Comparison of ENCODE assay signal across 9 mouse cellular contexts in genomic region chr13:52879918-52880317, GRCm38 (mm10). TPM values are rescaled to one million over a fixed set of nuclear protein-coding genes. Genes with fewer than 3 reads are reported as not detected.
DNase-seq lines count a peak whose midpoint lies in the region; ATAC-seq and TF ChIP-seq lines count a peak whose summit lies in the region.
"Had no signal": no experiment of that assay in that cellular context is flagged by ENCODE, and none has a peak within 500 bp of the region (broad histone marks: within the 10 kb centered on the region; RNA-seq: fewer than 3 reads in every experiment).

No protein-coding gene starts in this region.

- H3K4me2 ChIP-seq in stomach, postnatal 0 days (replicated peaks; ENCODE audit: low read depth): no peak overlapping the region
- H3K4me2 ChIP-seq in intestine, postnatal 0 days (replicated peaks; ENCODE audit: low read depth): no peak overlapping the region

- no peak for TF ChIP-seq EP300 in stomach, postnatal 0 days (optimal IDR thresholded peaks at IDR 0.05)

- ATAC-seq in stomach, postnatal 0 days (ENCODE audit: low FRiP score, low TSS enrichment): peak; percentile 53; the same call in 1 of the 2 replicates
- no peak for ATAC-seq in intestine, postnatal 0 days

- no peaks in the 10 kb centered on the region for H3K4me1 ChIP-seq in stomach, postnatal 0 days (replicated peaks; ENCODE audit: control insufficient read depth, insufficient read depth)
- H3K4me1 ChIP-seq in intestine, postnatal 0 days (replicated peaks; ENCODE audit: control insufficient read depth, insufficient read depth, low read length): no peaks in the 10 kb centered on the region

- no peaks in the 10 kb centered on the region for H3K27me3 ChIP-seq in stomach, postnatal 0 days (ENCODE audit: control insufficient read depth, insufficient read depth, low read length)
- H3K27me3 ChIP-seq in intestine, postnatal 0 days (replicated peaks; ENCODE audit: control insufficient read depth, insufficient read depth, low read length): no peaks in the 10 kb centered on the region

- peak overlapping the region; percentile 87 for H3K27ac ChIP-seq in stomach, postnatal 0 days (replicated peaks)
- no peak overlapping the region for H3K27ac ChIP-seq in intestine, postnatal 0 days (ENCODE audit: low read depth, low read length)

- TF ChIP-seq CTCF in stomach, postnatal 0 days (IDR thresholded peaks at IDR 0.05; ENCODE audit: low read depth): no peak
- TF ChIP-seq CTCF in intestine, postnatal 0 days (IDR thresholded peaks at IDR 0.05; ENCODE audit: low read depth): no peak

- no peak overlapping the region for H3K4me3 ChIP-seq in stomach, postnatal 0 days (ENCODE audit: low read depth, low read length)
- no peak overlapping the region for H3K4me3 ChIP-seq in intestine, postnatal 0 days (ENCODE audit: low read depth, low read length)
- H3K4me3 ChIP-seq: myocyte had no signal

- no peaks in the 10 kb centered on the region for H3K36me3 ChIP-seq in stomach, postnatal 0 days (ENCODE audit: control insufficient read depth, insufficient read depth, low read length)
- no peaks in the 10 kb centered on the region for H3K36me3 ChIP-seq in intestine, postnatal 0 days (ENCODE audit: control insufficient read depth, insufficient read depth)

- peak; percentile 79 to 90 for DNase-seq in adrenal gland, adult (ENCODE audit: inconsistent age in 2 of 2, low spot score in 1 of 2)
- DNase-seq in adrenal gland, postnatal 4 days (ENCODE audit: low spot score in 2 of 2): no peak
- DNase-seq in right cerebral cortex, adult 18-20 months: peak; percentile 25
- no peak for DNase-seq in right cerebral cortex, postnatal 36 days (ENCODE audit: low spot score in 2 of 2)
- DNase-seq in heart, postnatal 10 days: peak; percentile 15 to 56
- no peak for DNase-seq in stomach, postnatal 0 days (ENCODE audit: low spot score)
- DNase-seq in MN1 (ENCODE audit: low spot score): no peak

- H3K9me3 ChIP-seq in stomach, postnatal 0 days (ENCODE audit: control insufficient read depth, low read length): no peaks in the 10 kb centered on the region
- H3K9me3 ChIP-seq in intestine, postnatal 0 days (ENCODE audit: control insufficient read depth): no peaks in the 10 kb centered on the region

- intact Hi-C loops in heart, postnatal 10 days (cut with DNase I): no loop called here

- 52% methylated on average over 12 of the region's 12 CpGs for WGBS in stomach, postnatal 0 days
- 70% methylated on average over 12 of the region's 12 CpGs for WGBS in intestine, postnatal 0 days

- no peak overlapping the region for H3K9ac ChIP-seq in stomach, postnatal 0 days (ENCODE audit: low read length)
- H3K9ac ChIP-seq in intestine, postnatal 0 days (ENCODE audit: low read depth, low read length): no peak overlapping the region

RNA-seq across cellular contexts. Expression of gene Auh, which starts 49.6 kb away (rescaled TPM):
- total RNA-seq in adrenal gland, postnatal 4 days (2021): 100 to 1,000 TPM; 101 TPM
- total RNA-seq in heart, postnatal 10 days (2021): 10 to 100 TPM; 74.1 to 75.8 TPM
- polyA plus RNA-seq in stomach, postnatal 0 days (2015; fragmentation: Nextera tagmentation; extraction: Ambion mirVana): 41.4 and 47.8 TPM in 2 replicates
- 45.0 and 46.4 TPM in 2 replicates for polyA plus RNA-seq in intestine, postnatal 0 days (2015; fragmentation: Nextera tagmentation; extraction: Ambion mirVana)

Comparison
In these comparisons a context has a peak if more than half of its experiments do, and no peak if none do; other contexts are left out.
1. DNase-seq: peak in adrenal gland, adult (2 of 2), right cerebral cortex, adult 18-20 months (single experiment) and heart, postnatal 10 days (2 of 2); none in adrenal gland, postnatal 4 days (0 of 2), right cerebral cortex, postnatal 36 days (0 of 2), stomach, postnatal 0 days (single experiment) and MN1 (single experiment).